Mouse (Mus musculus) liver, postnatal 0 days (tissue): Measurements from ENCODE around the gene Gpr146.

ENCODE experiments used
- CTCF ChIP-seq: sonication (generic); IDR thresholded peaks from 2 replicates; pipeline ENCODE4 v1.5.1; 2016; ENCODE audit warnings: antibody characterized with exemption, low read depth
- EP300 ChIP-seq: IDR thresholded peaks from 2 replicates; pipeline ENCODE4 v1.6.1; 2016; ENCODE audit warnings: antibody characterized with exemption, low read depth, mild to moderate bottlenecking

GRCm38 (mm10) chr5:139405953-139406352, 28.5 kb downstream of the Gpr146 start:
- no peak for TF ChIP-seq CTCF
- TF ChIP-seq EP300 = no peak
